Mouse (Mus musculus): ENCODE data around the gene Rph3al. TPM values are rescaled to one million over a fixed set of nuclear protein-coding genes. Genes with fewer than 3 reads are reported as not detected.

The Rph3al gene
- polyA plus RNA-seq, 1 experiment from 2014 or later, result 12.7 TPM

GRCm38 (mm10) chr11:75854327-75854726, 83.9 kb downstream of the Rph3al start:
- Histone ChIP-seq H3K9ac (no peak overlapping the region), H3K4me1 (no peaks in the 10 kb centered on the region), H3K9me3 (no peaks in the 10 kb centered on the region), H3K36me3 (no peaks in the 10 kb centered on the region), H3K27ac (no peak overlapping the region), H3K27me3 (replicated peaks) (no peaks in the 10 kb centered on the region), H3K4me3 (replicated peaks) (no peak overlapping the region), H3K4me2 (no peak overlapping the region)
- 85% methylated on average over 7 of the region's 7 CpGs for WGBS
- ATAC-seq (ENCODE audit: insufficient read depth, low FRiP score, low read depth), result no peak

GRCm38 (mm10) chr11:75853067-75853636, 85.1 kb downstream of the Rph3al start:
- Histone ChIP-seq H3K36me3 (no peaks in the 10 kb centered on the region), H3K9ac (no peak overlapping the region), H3K4me1 (no peaks in the 10 kb centered on the region), H3K4me3 (replicated peaks) (no peak overlapping the region), H3K4me2 (no peak overlapping the region), H3K27me3 (replicated peaks) (no peaks in the 10 kb centered on the region), H3K9me3 (no peaks in the 10 kb centered on the region), H3K27ac (no peak overlapping the region)
- 88% methylated on average over 10 of the region's 10 CpGs for WGBS
- ATAC-seq (ENCODE audit: insufficient read depth, low FRiP score, low read depth), result 0 out of 2 replicates have a peak, but pooled peaks have one; percentile 30

- Histone ChIP-seq H3K4me3 (replicated peaks) (no peak overlapping the region), H3K9ac (no peak overlapping the region), H3K9me3 (no peaks in the 10 kb centered on the region), H3K36me3 (no peaks in the 10 kb centered on the region), H3K4me1 (no peaks in the 10 kb centered on the region), H3K27me3 (replicated peaks) (no peaks in the 10 kb centered on the region), H3K27ac (no peak overlapping the region), H3K4me2 (no peak overlapping the region)
- ATAC-seq (ENCODE audit: insufficient read depth, low FRiP score, low read depth), result 0 out of 2 replicates have a peak, but pooled peaks have one; percentile 11
- WGBS, result 67% methylated on average over 2 of the region's 2 CpGs
Observed at GRCm38 (mm10) chr11:75852485-75852884, 85.7 kb downstream of the Rph3al start.

- Histone ChIP-seq H3K27me3 (replicated peaks) (no peaks in the 10 kb centered on the region), H3K4me1 (no peaks in the 10 kb centered on the region), H3K4me3 (replicated peaks) (no peak overlapping the region), H3K4me2 (no peak overlapping the region), H3K27ac (no peak overlapping the region), H3K9me3 (no peaks in the 10 kb centered on the region), H3K9ac (no peak overlapping the region), H3K36me3 (no peaks in the 10 kb centered on the region)
- no peak for ATAC-seq (ENCODE audit: insufficient read depth, low FRiP score, low read depth)
- WGBS, result 83% methylated on average over 6 of the region's 6 CpGs
Observed at GRCm38 (mm10) chr11:75849552-75849951, 88.7 kb downstream of the Rph3al start.

- ATAC-seq (ENCODE audit: insufficient read depth, low FRiP score, low read depth), result peak; percentile 41; the same call in 1 of the 2 replicates
- no peak overlapping the region for H3K27ac ChIP-seq
- no peak overlapping the region for H3K4me3 ChIP-seq (replicated peaks)
- H3K4me1 ChIP-seq, result no peaks in the 10 kb centered on the region
- H3K4me2 ChIP-seq, result no peak overlapping the region
- no peaks in the 10 kb centered on the region for H3K27me3 ChIP-seq (replicated peaks)
- H3K36me3 ChIP-seq, result no peaks in the 10 kb centered on the region
- WGBS, result 52% methylated on average over 7 of the region's 7 CpGs
- no peaks in the 10 kb centered on the region for H3K9me3 ChIP-seq
- no peak overlapping the region for H3K9ac ChIP-seq
Observed at GRCm38 (mm10) chr11:75846589-75846988, 91.6 kb downstream of the Rph3al start.

- ATAC-seq (ENCODE audit: insufficient read depth, low FRiP score, low read depth), result no peak
- WGBS, result 51% methylated on average over 7 of the region's 7 CpGs
Observed at GRCm38 (mm10) chr11:75845675-75846074, 92.6 kb downstream of the Rph3al start.

GRCm38 (mm10) chr11:75842904-75843619, 95.2 kb downstream of the Rph3al start:
- Histone ChIP-seq H3K4me1 (peaks cover 5% of the 10 kb centered on the region), H3K4me2 (no peak overlapping the region), H3K27ac (no peak overlapping the region), H3K4me3 (replicated peaks) (no peak overlapping the region), H3K27me3 (replicated peaks) (no peaks in the 10 kb centered on the region), H3K36me3 (no peaks in the 10 kb centered on the region), H3K9ac (no peak overlapping the region), H3K9me3 (no peaks in the 10 kb centered on the region)
- no peak for ATAC-seq (ENCODE audit: insufficient read depth, low FRiP score, low read depth)
- 72% methylated on average over 4 of the region's 4 CpGs for WGBS

More at GRCm38 (mm10) chr11:75845675-75846074, 92.6 kb downstream of the Rph3al start:
- H3K4me3 ChIP-seq (replicated peaks), result no peak overlapping the region
- H3K4me2 ChIP-seq, result no peak overlapping the region
- no peaks in the 10 kb centered on the region for H3K36me3 ChIP-seq
- H3K27ac ChIP-seq, result no peak overlapping the region
- H3K9me3 ChIP-seq, result no peaks in the 10 kb centered on the region
- H3K4me1 ChIP-seq, result peaks cover 5% of the 10 kb centered on the region; the same call in 1 of the 2 replicates
- H3K9ac ChIP-seq, result no peak overlapping the region
- no peaks in the 10 kb centered on the region for H3K27me3 ChIP-seq (replicated peaks)

- no peak overlapping the region for H3K27ac ChIP-seq
- no peak overlapping the region for H3K4me2 ChIP-seq
- no peaks in the 10 kb centered on the region for H3K36me3 ChIP-seq
- peaks cover 5% of the 10 kb centered on the region for H3K4me1 ChIP-seq
- H3K9me3 ChIP-seq, result no peaks in the 10 kb centered on the region
- no peaks in the 10 kb centered on the region for H3K27me3 ChIP-seq (replicated peaks)
- 86% methylated on average over 3 of the region's 3 CpGs for WGBS
- no peak for ATAC-seq (ENCODE audit: insufficient read depth, low FRiP score, low read depth)
- no peak overlapping the region for H3K9ac ChIP-seq
- no peak overlapping the region for H3K4me3 ChIP-seq (replicated peaks)
Observed at GRCm38 (mm10) chr11:75841503-75841902, 96.7 kb downstream of the Rph3al start.

- no peak overlapping the region for H3K4me2 ChIP-seq
- H3K4me3 ChIP-seq (replicated peaks), result no peak overlapping the region
- H3K9ac ChIP-seq, result no peak overlapping the region
- no peaks in the 10 kb centered on the region for H3K9me3 ChIP-seq
- H3K27ac ChIP-seq, result no peak overlapping the region
- no peaks in the 10 kb centered on the region for H3K27me3 ChIP-seq (replicated peaks)
- no peak for ATAC-seq (ENCODE audit: insufficient read depth, low FRiP score, low read depth)
- peaks cover 5% of the 10 kb centered on the region for H3K4me1 ChIP-seq
- 76% methylated on average over 12 of the region's 12 CpGs for WGBS
- no peaks in the 10 kb centered on the region for H3K36me3 ChIP-seq
Observed at GRCm38 (mm10) chr11:75839536-75840430, 98.4 kb downstream of the Rph3al start.

- ATAC-seq (ENCODE audit: insufficient read depth, low FRiP score, low read depth), result no peak
- WGBS, result 71% methylated on average over 10 of the region's 10 CpGs
Observed at GRCm38 (mm10) chr11:75838861-75839426, 99.3 kb downstream of the Rph3al start.

GRCm38 (mm10) chr11:75836240-75836610, 102.0 kb downstream of the Rph3al start:
- 60% methylated on average over 11 of the region's 11 CpGs for WGBS
- no peak for ATAC-seq (ENCODE audit: insufficient read depth, low FRiP score, low read depth)
- no peak overlapping the region for H3K9ac ChIP-seq

More at GRCm38 (mm10) chr11:75838861-75839426, 99.3 kb downstream of the Rph3al start:
- no peaks in the 10 kb centered on the region for H3K27me3 ChIP-seq (replicated peaks)
- H3K9me3 ChIP-seq, result no peaks in the 10 kb centered on the region
- no peak overlapping the region for H3K4me2 ChIP-seq
- H3K4me1 ChIP-seq, result peaks cover 5% of the 10 kb centered on the region
- H3K4me3 ChIP-seq (replicated peaks), result no peak overlapping the region
- no peaks in the 10 kb centered on the region for H3K36me3 ChIP-seq
- H3K27ac ChIP-seq, result no peak overlapping the region
- H3K9ac ChIP-seq, result no peak overlapping the region

More at GRCm38 (mm10) chr11:75836240-75836610, 102.0 kb downstream of the Rph3al start:
- Histone ChIP-seq H3K4me2 (no peak overlapping the region), H3K9me3 (no peaks in the 10 kb centered on the region), H3K27me3 (replicated peaks) (no peaks in the 10 kb centered on the region), H3K4me3 (replicated peaks) (no peak overlapping the region), H3K36me3 (no peaks in the 10 kb centered on the region), H3K27ac (no peak overlapping the region), H3K4me1 (peaks cover 3% of the 10 kb centered on the region)
